Mouse (Mus musculus): ENCODE measurements around the gene Zc2hc1c.

The Zc2hc1c gene

GRCm38 (mm10) chr12:85339243-85339729 lies 50.9 kb downstream of the Zc2hc1c start, which contains the start of gene Nek9:
TSS of gene Nek9 (minus strand) at chr12:85339362.
- peak; percentile 87 to 90 for DNase-seq (ENCODE audit: low spot score in 2 of 2)

GRCm38 (mm10) chr12:85339947-85340346 lies 51.6 kb downstream of the Zc2hc1c start:
- DNase-seq (ENCODE audit: low spot score in 2 of 2): peak; percentile 45 to 63

DNA sequence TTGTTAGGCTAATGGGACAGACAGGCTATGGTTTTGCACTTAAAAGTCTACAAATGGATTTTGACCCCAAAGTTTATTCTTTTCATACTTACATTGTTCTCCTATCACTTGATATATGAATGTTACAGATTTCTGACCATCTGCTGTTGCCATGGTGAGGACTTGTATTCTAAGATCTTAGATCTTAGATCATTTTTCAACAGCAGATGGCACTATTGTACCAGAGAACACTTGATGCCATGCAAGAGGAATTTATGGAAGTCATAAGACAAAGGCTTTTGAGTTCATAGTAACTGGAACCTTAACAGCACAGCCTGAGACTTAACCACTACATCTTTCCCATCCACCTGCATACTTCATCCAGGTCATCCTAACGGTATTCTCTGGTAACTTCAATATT lies 52.7 kb downstream of the Zc2hc1c start:
- DNase-seq (ENCODE audit: low spot score in 2 of 2): peak; percentile 25 to 53

DNA sequence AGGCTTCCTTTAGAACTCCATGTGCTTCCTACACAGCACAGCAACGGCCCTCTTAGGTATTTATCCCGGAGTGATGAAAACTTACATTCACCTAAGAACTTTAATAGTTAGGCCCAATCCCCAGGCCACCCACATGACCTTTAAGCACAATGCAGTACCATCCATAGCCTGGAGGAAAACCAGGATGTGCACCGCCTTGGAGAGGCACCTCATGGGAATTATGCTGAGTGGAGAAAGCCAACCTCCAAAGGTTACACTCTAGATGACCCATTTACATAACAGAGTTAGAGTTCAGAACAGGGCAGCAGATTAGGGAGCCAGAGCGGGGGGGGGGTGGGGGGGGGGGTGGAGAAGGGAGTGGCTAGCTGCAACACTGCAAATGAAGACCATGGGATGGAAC lies 53.9 kb downstream of the Zc2hc1c start:
- DNase-seq (ENCODE audit: low spot score in 2 of 2): no peak

DNA sequence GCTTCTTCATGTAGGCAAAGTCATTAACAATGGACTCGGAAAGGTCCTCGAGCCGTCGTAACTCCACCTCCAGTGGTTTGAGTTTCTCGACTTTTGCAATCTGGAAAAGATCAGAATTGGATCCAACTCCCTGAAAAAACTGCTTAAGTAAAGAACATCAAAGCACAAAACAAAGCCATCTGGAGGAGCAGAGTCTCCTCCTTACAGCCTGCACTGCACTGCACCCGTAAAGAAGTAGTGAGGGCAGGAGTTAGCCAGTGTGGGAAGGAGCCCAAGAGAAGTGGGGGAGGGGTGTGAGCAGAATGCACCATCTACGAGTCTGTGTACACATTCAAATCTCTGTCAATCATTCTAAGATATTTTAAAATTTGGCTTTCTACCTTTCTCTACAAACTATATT lies 55.9 kb downstream of the Zc2hc1c start:
- no peak for DNase-seq (ENCODE audit: low spot score in 2 of 2)

DNA sequence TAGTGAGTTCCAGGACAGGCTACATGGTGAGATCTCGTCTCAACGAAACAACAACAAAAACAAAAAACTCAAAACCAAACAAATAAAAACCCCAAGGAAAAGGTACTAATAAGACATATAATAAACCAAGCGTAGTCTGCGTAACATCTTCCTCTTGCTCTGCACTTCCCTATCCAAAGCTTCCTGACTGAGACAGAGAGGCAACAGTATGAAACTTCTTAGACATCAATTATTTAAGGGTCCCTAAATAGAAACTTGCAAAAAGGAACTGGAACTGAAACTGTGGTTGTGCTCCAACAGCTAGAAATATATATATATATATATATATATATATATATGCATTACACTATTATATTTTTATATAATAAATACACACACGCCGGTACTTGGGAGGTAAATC lies 57.2 kb downstream of the Zc2hc1c start:
- DNase-seq (ENCODE audit: low spot score in 2 of 2): peak; percentile 23 to 44

DNA sequence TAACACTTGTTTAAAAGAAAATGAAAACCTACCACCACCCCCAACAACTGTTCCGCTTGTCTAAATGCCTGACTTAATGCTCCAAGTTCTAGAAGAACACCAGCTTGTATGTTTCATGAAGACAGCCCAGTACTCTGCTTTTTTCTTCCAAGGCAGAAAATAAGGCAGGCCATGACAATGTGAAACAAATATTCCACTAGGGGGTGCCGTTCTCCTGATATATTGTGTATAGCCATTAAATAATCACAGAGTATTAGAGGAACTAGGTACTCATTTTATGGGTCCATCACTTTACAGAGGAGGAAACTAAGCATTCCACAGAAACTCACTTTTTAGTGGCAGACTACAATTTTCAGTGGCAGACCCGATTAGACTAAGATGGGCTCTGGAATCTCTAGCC lies 58.0 kb downstream of the Zc2hc1c start:
- DNase-seq (ENCODE audit: low spot score in 2 of 2): peak; percentile 55 to 76

GRCm38 (mm10) chr12:85347196-85347595 lies 58.8 kb downstream of the Zc2hc1c start:
- DNase-seq (ENCODE audit: low spot score in 2 of 2): no peak

DNA sequence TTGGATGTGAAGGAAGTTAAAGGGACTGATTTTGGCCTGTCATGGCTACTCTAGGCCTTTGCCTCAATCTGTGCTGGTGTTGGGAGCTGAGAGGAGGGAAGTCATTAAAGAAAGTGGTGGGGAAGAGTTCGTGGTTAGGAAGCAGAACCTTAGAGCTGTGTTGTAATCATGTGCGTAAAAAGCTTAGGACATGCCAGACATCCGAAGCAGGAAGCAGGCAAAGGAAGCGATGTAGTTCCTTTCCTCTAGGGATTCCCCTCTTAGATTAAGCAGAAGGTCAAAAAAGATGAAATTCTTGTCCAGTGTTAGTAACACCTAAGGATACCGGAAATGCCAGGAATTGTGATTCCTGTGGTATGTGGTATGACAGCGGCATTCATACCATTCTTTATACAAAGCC lies 59.9 kb downstream of the Zc2hc1c start:
- peak; percentile 12 to 33 for DNase-seq (ENCODE audit: low spot score in 2 of 2)
